Mouse (Mus musculus): ENCODE measurements at regions not wholly inside any gene's neighbourhood (a gene's known extent, or its start where the extent isn't known, plus 50 kb on each side); places are given as distances from the start of the nearest gene placed in this dataset.

DNA sequence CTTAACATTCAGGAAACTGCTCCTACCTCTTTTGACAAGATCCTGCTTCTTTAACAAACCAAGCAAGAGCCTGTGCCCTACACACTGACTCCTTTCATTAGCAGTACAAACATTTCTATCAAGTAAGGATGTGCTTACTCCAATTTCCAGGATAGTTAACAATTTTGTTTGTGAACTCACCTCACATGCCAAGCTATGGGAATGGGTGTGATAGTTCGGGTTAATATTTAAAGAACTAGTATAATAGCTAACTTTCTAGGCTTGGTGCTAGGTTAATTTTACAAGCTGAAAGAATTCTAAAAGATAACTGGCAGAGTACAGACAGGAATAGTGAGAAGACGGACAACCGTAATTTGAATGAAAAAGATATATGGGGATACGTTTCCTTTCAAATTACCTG lies 437.2 kb upstream of the Klhl1 start:
- TF ChIP-seq POLR2A (IDR thresholded peaks at IDR 0.05; ENCODE audit: borderline replicate concordance, low read depth, low read length) (no peak), CTCF (IDR thresholded peaks at IDR 0.05; ENCODE audit: low read depth, low read length) (no peak)

All from bone marrow macrophage, adult 2 months (primary cell).